Mouse (Mus musculus): ENCODE measurements around the gene Tmem60. TPM values are rescaled to one million over a fixed set of nuclear protein-coding genes. Genes with fewer than 3 reads are reported as not detected.

The Tmem60 gene
- total and polyA plus RNA-seq, 3 experiments = 23.5 to 37.4 TPM; not detected in 1

GRCm38 (mm10) chr5:20897446-20898167 is 15.6 kb downstream of the Tmem60 start (continued):
- TF ChIP-seq TBP (IDR thresholded peaks at IDR 0.05; ENCODE audit: low read depth, low read length) (no peak; the same call in 1 of the 2 replicates), JUND (IDR thresholded peaks at IDR 0.05; ENCODE audit: low read depth, low read length) (no peak), SIN3A (IDR thresholded peaks at IDR 0.05; ENCODE audit: low read length) (peak; percentile 92), NELFE (IDR thresholded peaks at IDR 0.05; ENCODE audit: low read depth, low read length) (no peak), MYC (IDR thresholded peaks at IDR 0.05; ENCODE audit: low read depth, low read length) (peak; percentile 99), EP300 (IDR thresholded peaks at IDR 0.05; ENCODE audit: low read depth in 1 of 2, low read length in 2 of 2) (peak; percentile 99), MYB (IDR thresholded peaks at IDR 0.05; ENCODE audit: low read depth, low read length) (peak; percentile 97), UBTF (IDR thresholded peaks at IDR 0.05; ENCODE audit: borderline replicate concordance, insufficient read depth, low read depth, low read length) (no peak), USF1 (IDR thresholded peaks at IDR 0.05; ENCODE audit: low read depth, low read length) (no peak), KAT2A (conservative IDR thresholded peaks at IDR 0.05; ENCODE audit: low read depth, low read length) (peak; percentile 51; the same call in 1 of the 2 replicates), ELF1 (IDR thresholded peaks at IDR 0.05; ENCODE audit: low read depth, low read length) (peak; percentile 79), CTCF (IDR thresholded peaks at IDR 0.05 in 2 of 3, conservative IDR thresholded peaks at IDR 0.05 in 1 of 3; ENCODE audit: control insufficient read depth in 1 of 3, insufficient read depth in 1 of 3, low read depth in 2 of 3, low read length in 3 of 3, poor library complexity in 1 of 3, severe bottlenecking in 1 of 3) (no peak), GATA1 (IDR thresholded peaks at IDR 0.05; ENCODE audit: low read depth, low read length) (peak; percentile 99), CHD1 (IDR thresholded peaks at IDR 0.05; ENCODE audit: low read depth, low read length) (no peak), ZKSCAN1 (IDR thresholded peaks at IDR 0.05; ENCODE audit: low read depth, low read length) (no peak)

DNA sequence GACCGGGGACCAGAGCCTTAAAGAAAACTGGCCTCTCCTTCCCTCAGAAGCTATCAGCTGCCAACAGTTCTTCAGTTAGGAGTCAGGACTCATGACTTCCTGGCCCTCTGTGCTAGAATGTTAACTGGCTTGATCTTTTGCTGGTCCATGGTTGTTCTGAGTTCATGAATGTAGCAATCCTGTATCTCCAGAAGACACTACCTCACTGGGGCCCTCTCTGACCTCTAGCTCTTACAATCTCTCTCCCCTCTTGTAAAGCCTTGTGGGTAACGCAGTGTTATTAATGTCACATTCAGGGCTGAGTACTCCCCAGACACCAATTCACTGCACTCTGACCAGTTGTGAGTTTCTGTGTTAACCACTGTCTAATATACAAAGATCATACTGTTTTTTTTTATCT is 22.7 kb downstream of the Tmem60 start:
- Histone ChIP-seq H3K9ac (ENCODE audit: control insufficient read depth, low read depth, low read length, poor library complexity, severe bottlenecking) (no peak overlapping the region), H3K36me3 (ENCODE audit: control insufficient read depth in 1 of 2, insufficient read depth in 2 of 2, low read length in 2 of 2) (peaks cover 8 to 34% of the 10 kb centered on the region in 2 experiments), H3K27ac (ENCODE audit: control insufficient read depth, low read depth, low read length) (peak overlapping the region; percentile 8; the same call in 1 of the 2 replicates), H3K4me1 (ENCODE audit: control insufficient read depth in 1 of 2, insufficient read depth in 2 of 2, low read length in 2 of 2) (peaks cover 18 to 27% of the 10 kb centered on the region in 2 experiments), H3K79me2 (ENCODE audit: control insufficient read depth, insufficient read depth, low read length, poor library complexity) (peaks cover 2% of the 10 kb centered on the region; the same call in 1 of the 2 replicates), H3K9me3 (replicated peaks; ENCODE audit: insufficient read depth, low read length) (no peaks in the 10 kb centered on the region), H3K27me3 (ENCODE audit: control insufficient read depth in 1 of 2, insufficient read depth in 2 of 2, low read length in 2 of 2) (no peaks in the 10 kb centered on the region), H3K4me3 (ENCODE audit: control insufficient read depth in 1 of 2, insufficient read depth in 1 of 2, low read depth in 2 of 2, low read length in 2 of 2) (no peak overlapping the region)
- TF ChIP-seq MEF2A (IDR thresholded peaks at IDR 0.05; ENCODE audit: extremely low read depth, insufficient replicate concordance, low read depth, low read length, poor library complexity, severe bottlenecking) (no peak), E2F4 (IDR thresholded peaks at IDR 0.05; ENCODE audit: borderline replicate concordance, low read depth, low read length) (no peak), KAT2A (conservative IDR thresholded peaks at IDR 0.05; ENCODE audit: low read depth, low read length) (no peak), CHD2 (IDR thresholded peaks at IDR 0.05; ENCODE audit: low read length) (no peak), TCF12 (IDR thresholded peaks at IDR 0.05; ENCODE audit: low read depth, low read length) (peak; percentile 34; the same call in 1 of the 2 replicates), POLR2AphosphoS5 (IDR thresholded peaks at IDR 0.05; ENCODE audit: borderline replicate concordance, low read depth, low read length) (no peak), GATA1 (IDR thresholded peaks at IDR 0.05; ENCODE audit: low read depth, low read length) (no peak)
- DNase-seq (ENCODE audit: low read depth, low spot score) = no peak

Measured in MEL (cell line).